Mouse (Mus musculus): ENCODE results near the gene Card10. TPM values are rescaled to one million over a fixed set of nuclear protein-coding genes. Genes with fewer than 3 reads are reported as not detected.

Card10 gene
- polyA plus RNA-seq, 1 experiment from 2014 or later: 3.4 TPM

DNA sequence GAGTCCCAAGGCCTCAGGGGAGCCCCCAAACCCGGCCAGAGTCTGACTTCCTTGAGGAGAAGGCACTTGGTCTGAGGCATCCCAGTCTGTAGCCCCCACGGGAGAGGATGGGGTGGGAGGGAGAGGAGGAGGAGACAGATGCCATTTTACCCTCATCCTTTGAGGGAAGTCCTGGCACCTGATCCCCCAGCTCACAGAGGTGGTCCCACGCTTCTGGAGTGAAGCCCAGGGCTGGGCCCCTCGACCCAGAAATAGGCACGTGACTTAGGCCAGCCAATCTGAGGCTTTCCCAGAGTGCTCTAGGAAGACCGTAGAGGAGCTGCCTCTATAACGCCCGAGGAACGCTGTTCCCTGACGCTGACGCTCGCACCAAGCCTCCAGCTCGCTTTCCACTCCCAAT is 41.7 kb downstream of the Card10 start:
- WGBS: 89% methylated on average over 13 of the region's 13 CpGs
- H3K9ac ChIP-seq: no peak overlapping the region
- H3K27ac ChIP-seq: no peak overlapping the region
- no peaks in the 10 kb centered on the region for H3K9me3 ChIP-seq
- H3K4me1 ChIP-seq: 0 out of 2 replicates have a peak, but pooled peaks cover 4% of the 10 kb centered on the region
- H3K4me2 ChIP-seq (replicated peaks): no peak overlapping the region
- H3K27me3 ChIP-seq (replicated peaks): no peaks in the 10 kb centered on the region
- H3K4me3 ChIP-seq: no peak overlapping the region
- no peak for ATAC-seq (ENCODE audit: low FRiP score, low read depth)
- H3K36me3 ChIP-seq: peaks cover 31% of the 10 kb centered on the region

DNA sequence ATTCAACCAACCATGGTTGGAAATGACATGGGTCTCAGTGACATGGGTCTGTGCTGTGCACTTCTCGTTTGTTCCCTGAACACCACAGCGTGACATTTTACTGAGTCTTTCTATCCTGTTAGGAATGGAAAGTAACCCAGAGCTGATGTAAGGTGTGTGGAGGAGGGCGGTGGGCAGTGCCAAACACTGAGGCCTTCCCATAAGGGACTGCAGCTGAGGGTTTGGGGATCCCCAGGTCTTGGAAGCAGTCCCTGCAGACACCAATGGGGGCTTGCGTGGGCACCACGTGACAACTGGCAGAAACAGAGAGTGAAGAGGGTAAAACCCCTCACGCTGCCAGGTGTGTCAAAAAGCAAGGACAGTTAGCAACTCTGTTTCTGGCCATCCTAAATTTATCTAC is 44.7 kb downstream of the Card10 start:
- peaks cover 25% of the 10 kb centered on the region for H3K36me3 ChIP-seq
- no peak for ATAC-seq (ENCODE audit: low FRiP score, low read depth)
- no peak overlapping the region for H3K4me3 ChIP-seq
- H3K27me3 ChIP-seq (replicated peaks): no peaks in the 10 kb centered on the region
- no peak overlapping the region for H3K9ac ChIP-seq
- whole genome bisulfite sequencing: 92% methylated on average over 6 of the region's 6 CpGs
- no peak overlapping the region for H3K4me2 ChIP-seq (replicated peaks)
- H3K4me1 ChIP-seq: peaks cover 12% of the 10 kb centered on the region
- no peak overlapping the region for H3K27ac ChIP-seq
- no peaks in the 10 kb centered on the region for H3K9me3 ChIP-seq

GRCm38 (mm10) chr15:78755966-78756725 is 46.7 kb downstream of the Card10 start:
- H3K9ac ChIP-seq: no peak overlapping the region
- H3K4me3 ChIP-seq: no peak overlapping the region
- H3K36me3 ChIP-seq: peaks cover 22% of the 10 kb centered on the region
- H3K27ac ChIP-seq: no peak overlapping the region
- no peaks in the 10 kb centered on the region for H3K9me3 ChIP-seq
- H3K27me3 ChIP-seq (replicated peaks): no peaks in the 10 kb centered on the region
- no peak overlapping the region for H3K4me2 ChIP-seq (replicated peaks)
- WGBS: 78% methylated on average over 12 of the region's 12 CpGs
- ATAC-seq (ENCODE audit: low FRiP score, low read depth): no peak
- H3K4me1 ChIP-seq: peaks cover 13% of the 10 kb centered on the region

DNA sequence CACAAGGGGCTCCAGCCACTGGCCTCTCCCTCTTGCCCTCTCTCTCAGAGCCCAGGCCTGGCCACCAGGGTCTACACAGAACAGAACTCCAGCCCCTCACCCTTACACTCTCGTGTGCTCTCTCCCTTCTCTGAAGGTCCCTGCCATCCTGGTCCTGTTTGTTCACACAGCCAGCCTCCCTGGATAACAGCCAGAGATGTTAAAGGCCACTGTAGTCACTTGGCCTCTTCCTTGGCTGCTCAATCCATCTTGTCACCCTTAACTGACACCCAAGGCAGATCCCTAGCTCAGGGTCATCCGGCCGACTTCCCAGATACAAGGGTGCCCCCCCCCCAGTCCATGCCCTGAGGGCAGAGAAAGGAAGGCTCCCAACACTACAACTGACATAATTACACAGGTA is 47.6 kb downstream of the Card10 start:
- ATAC-seq (ENCODE audit: low FRiP score, low read depth): no peak
- H3K4me1 ChIP-seq: peaks cover 23% of the 10 kb centered on the region

DNA sequence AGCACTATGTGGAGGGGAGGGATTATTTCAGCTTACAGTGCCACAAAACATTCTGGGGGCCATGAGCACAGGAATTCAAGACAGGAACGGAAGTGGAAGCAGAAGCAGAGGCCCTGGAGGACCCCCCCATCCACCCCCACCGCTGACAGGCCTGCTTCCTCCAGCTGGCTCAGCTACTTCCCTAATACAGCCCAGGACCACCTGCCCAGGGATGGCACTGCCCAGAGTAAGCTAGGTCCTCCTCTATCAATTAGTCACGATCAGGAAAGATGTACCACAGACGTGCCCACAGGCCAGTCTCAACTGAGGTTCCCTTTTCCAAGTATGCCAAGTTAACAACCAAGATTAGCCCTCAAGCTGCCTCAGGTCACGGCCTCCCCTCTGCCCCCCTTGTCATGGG is 48.7 kb downstream of the Card10 start:
- Histone ChIP-seq H3K4me3 (no peak overlapping the region), H3K9ac (no peak overlapping the region), H3K36me3 (peaks cover 14% of the 10 kb centered on the region), H3K4me1 (peaks cover 24% of the 10 kb centered on the region), H3K9me3 (no peaks in the 10 kb centered on the region), H3K27ac (no peak overlapping the region), H3K27me3 (replicated peaks) (no peaks in the 10 kb centered on the region), H3K4me2 (replicated peaks) (no peak overlapping the region)
- WGBS: 79% methylated on average over 5 of the region's 5 CpGs
- ATAC-seq (ENCODE audit: low FRiP score, low read depth): no peak

More for the DNA sequence above, 47.6 kb downstream of the Card10 start:
- Histone ChIP-seq H3K27me3 (replicated peaks) (no peaks in the 10 kb centered on the region), H3K9ac (no peak overlapping the region), H3K9me3 (no peaks in the 10 kb centered on the region), H3K4me3 (no peak overlapping the region), H3K27ac (no peak overlapping the region), H3K4me2 (replicated peaks) (no peak overlapping the region), H3K36me3 (peaks cover 18% of the 10 kb centered on the region)
- WGBS: 72% methylated on average over 3 of the region's 3 CpGs

- Histone ChIP-seq H3K9ac (no peak overlapping the region), H3K9me3 (no peaks in the 10 kb centered on the region), H3K4me2 (replicated peaks) (no peak overlapping the region), H3K36me3 (peaks cover 8% of the 10 kb centered on the region; the same call in 1 of the 2 replicates), H3K4me1 (peaks cover 24% of the 10 kb centered on the region), H3K27me3 (replicated peaks) (no peaks in the 10 kb centered on the region), H3K4me3 (no peak overlapping the region), H3K27ac (no peak overlapping the region)
- ATAC-seq (ENCODE audit: low FRiP score, low read depth): no peak
Observed at GRCm38 (mm10) chr15:78752991-78753390, 49.9 kb downstream of the Card10 start.

- peaks cover 24% of the 10 kb centered on the region for H3K4me1 ChIP-seq
- 52% methylated on average over 6 of the region's 6 CpGs for WGBS
- no peak overlapping the region for H3K4me2 ChIP-seq (replicated peaks)
- H3K36me3 ChIP-seq: no peaks in the 10 kb centered on the region
- peak overlapping the region; percentile 42; the same call in 1 of the 2 replicates for H3K27ac ChIP-seq
- ATAC-seq (ENCODE audit: low FRiP score, low read depth): peak; percentile 23
- no peaks in the 10 kb centered on the region for H3K9me3 ChIP-seq
- no peak overlapping the region for H3K4me3 ChIP-seq
- H3K27me3 ChIP-seq (replicated peaks): no peaks in the 10 kb centered on the region
- no peak overlapping the region for H3K9ac ChIP-seq
Observed at GRCm38 (mm10) chr15:78750608-78751350, 52.1 kb downstream of the Card10 start.

DNA sequence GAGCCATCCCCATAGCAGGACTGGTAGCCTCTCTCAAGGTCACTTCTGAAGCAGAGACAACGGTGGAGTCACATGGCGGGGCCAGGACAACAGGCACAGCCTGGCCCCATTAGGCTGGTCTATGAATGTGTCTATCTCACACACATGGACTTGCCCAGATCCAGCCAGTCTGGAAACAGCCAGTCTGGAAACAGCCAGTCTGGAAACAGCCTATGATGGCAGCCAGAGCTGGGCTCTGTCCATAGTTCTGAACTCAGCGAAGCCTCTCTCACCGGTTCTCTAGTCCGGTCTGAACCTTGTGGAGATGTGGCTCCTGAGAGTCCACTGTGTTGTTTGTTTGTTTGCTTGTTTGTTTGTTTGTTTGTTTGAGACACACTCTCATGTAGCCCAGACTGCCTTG is 53.0 kb downstream of the Card10 start:
- H3K4me1 ChIP-seq: peaks cover 21% of the 10 kb centered on the region
- no peak overlapping the region for H3K9ac ChIP-seq
- H3K4me2 ChIP-seq (replicated peaks): no peak overlapping the region
- no peak overlapping the region for H3K4me3 ChIP-seq
- H3K27ac ChIP-seq: no peak overlapping the region
- H3K36me3 ChIP-seq: no peaks in the 10 kb centered on the region
- no peaks in the 10 kb centered on the region for H3K27me3 ChIP-seq (replicated peaks)
- WGBS: 58% methylated on average over 5 of the region's 5 CpGs
- no peak for ATAC-seq (ENCODE audit: low FRiP score, low read depth)
- H3K9me3 ChIP-seq: no peaks in the 10 kb centered on the region

DNA sequence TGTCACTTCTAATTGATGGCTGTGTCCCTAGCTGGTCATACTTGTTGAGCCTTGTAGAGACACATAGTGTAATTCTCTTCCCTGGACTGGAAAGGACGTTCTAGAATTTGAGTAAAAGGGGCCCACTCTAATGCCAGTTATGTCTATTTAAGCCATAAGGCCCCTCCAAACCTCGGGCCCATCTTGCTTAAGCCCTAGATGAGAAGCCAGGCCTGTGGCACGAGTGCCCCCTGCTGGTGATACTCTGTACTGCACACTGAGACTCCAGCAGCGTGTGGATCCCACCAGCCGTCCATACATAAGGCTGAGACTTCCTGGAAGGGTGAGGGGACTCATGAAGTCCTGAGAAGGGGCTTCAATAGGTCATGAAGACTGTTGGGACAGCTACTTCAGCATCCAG is 58.6 kb downstream of the Card10 start:
- ATAC-seq (ENCODE audit: low FRiP score, low read depth): peak; percentile 63
- Histone ChIP-seq H3K4me1 (no peaks in the 10 kb centered on the region), H3K4me3 (no peak overlapping the region), H3K36me3 (no peaks in the 10 kb centered on the region), H3K27ac (no peak overlapping the region), H3K9ac (no peak overlapping the region), H3K27me3 (replicated peaks) (no peaks in the 10 kb centered on the region), H3K4me2 (replicated peaks) (no peak overlapping the region), H3K9me3 (no peaks in the 10 kb centered on the region)
- WGBS: 2% methylated on average over 5 of the region's 5 CpGs

DNA sequence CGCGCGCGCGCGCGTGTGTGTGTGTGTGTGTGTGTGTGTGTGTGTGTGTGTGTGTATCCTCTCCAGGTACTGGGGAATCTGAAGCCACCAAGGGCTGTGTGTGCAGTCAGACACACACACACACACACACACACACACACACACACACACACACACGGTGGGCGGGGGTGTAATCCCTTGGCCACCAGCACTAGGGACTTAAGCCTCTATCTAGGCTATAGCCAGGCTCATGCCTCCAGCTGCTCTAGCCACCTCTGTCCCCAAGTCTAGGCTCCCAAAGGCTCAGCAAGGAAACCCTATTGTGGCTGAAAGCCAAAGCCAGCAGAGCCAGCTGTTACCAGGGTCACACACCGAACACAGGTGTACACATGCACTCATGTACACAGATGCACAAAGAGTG is 60.0 kb downstream of the Card10 start:
- Histone ChIP-seq H3K27me3 (replicated peaks) (no peaks in the 10 kb centered on the region), H3K9me3 (no peaks in the 10 kb centered on the region), H3K4me2 (replicated peaks) (no peak overlapping the region), H3K4me1 (no peaks in the 10 kb centered on the region), H3K27ac (no peak overlapping the region), H3K9ac (no peak overlapping the region), H3K36me3 (no peaks in the 10 kb centered on the region), H3K4me3 (no peak overlapping the region)
- 94% methylated on average over 5 of the region's 10 CpGs for WGBS
- no peak for ATAC-seq (ENCODE audit: low FRiP score, low read depth)

- H3K9me3 ChIP-seq: no peaks in the 10 kb centered on the region
- H3K4me3 ChIP-seq: no peak overlapping the region
- ATAC-seq (ENCODE audit: low FRiP score, low read depth): no peak
- 72% methylated on average over 12 of the region's 12 CpGs for WGBS
- H3K27ac ChIP-seq: no peak overlapping the region
- H3K4me2 ChIP-seq (replicated peaks): no peak overlapping the region
- H3K27me3 ChIP-seq (replicated peaks): no peaks in the 10 kb centered on the region
- no peaks in the 10 kb centered on the region for H3K36me3 ChIP-seq
- H3K4me1 ChIP-seq: peaks cover 20% of the 10 kb centered on the region
- H3K9ac ChIP-seq: no peak overlapping the region
Observed at GRCm38 (mm10) chr15:78740662-78741061, 62.2 kb downstream of the Card10 start.

DNA sequence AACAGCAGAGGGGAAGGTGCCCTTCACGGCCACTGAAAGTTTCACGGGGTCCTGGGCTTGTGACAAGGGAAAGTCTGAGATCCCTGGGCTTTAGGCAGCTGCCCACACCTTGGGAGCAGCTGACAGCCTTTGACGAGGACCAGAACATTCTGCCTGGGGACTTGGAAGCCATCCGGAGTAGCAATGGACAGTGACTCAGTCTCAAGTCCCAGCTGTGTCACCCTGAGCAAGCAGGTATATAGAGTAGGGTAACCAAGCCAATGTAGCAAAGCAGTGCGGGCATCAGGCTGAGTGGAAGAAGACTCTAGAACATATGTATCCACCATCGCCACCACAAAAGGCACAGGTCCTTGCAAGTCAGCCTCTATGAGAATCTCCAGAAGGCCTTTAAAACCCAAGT is 65.7 kb downstream of the Card10 start:
- ATAC-seq (ENCODE audit: low FRiP score, low read depth): no peak
- Histone ChIP-seq H3K9ac (no peak overlapping the region; the same call in 1 of the 2 replicates), H3K36me3 (no peaks in the 10 kb centered on the region), H3K4me3 (no peak overlapping the region), H3K27ac (peak overlapping the region; percentile 69), H3K9me3 (no peaks in the 10 kb centered on the region), H3K4me2 (replicated peaks) (peak overlapping the region; percentile 43; the same call in 1 of the 2 replicates), H3K27me3 (replicated peaks) (no peaks in the 10 kb centered on the region), H3K4me1 (peaks cover 34% of the 10 kb centered on the region)
- WGBS: 67% methylated on average over 6 of the region's 6 CpGs

Measured in neural tube, embryonic 12.5 days (tissue).